ENCODE assay signal across 2 mouse cellular contexts in the genomic region with DNA sequence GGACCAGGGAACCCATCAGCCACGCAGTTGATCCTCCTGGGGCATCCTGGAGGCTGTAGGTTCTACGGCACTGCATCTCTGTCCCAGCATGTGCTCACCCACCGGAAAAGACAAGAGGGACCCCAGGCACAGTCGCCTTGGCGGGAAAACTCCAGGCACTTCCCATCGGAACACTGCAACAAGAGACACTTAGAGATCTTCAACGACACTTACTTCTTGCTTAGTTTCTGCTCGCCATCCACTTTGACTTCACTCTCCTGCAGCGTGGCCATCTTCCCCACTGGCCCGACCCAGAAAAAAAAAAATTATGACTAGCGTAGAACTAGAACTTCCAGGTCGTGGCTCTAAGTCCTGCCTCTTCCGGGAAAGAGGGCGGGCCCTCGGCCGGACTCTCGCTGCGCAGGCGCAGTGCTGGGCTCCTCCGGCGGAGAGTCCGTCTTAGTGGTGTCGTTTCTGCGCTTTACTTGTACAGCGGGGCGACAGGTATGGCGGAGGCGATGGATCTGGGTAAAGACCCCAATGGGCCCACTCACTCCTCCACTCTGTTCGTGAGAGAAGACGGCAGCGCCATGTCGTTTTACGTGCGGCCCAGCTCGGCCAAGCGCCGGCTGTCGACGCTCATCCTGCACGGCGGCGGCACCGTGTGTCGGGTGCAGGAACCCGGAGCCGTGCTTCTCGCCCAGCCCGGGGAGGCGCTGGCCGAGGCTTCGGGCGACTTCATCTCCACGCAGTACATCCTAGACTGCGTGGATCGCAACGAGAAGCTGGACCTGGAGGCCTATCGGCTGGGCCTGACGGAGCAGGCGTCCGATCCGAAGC.
A peak's percentile ranks its signal among the peaks of the same experiment; 100 is the strongest.
TF ChIP-seq lines count a peak whose summit lies in the region.

TSS of gene Kars (minus strand) at position 327 of the 819 bp plus-strand sequence.
TSS of gene Terf2ip (plus strand) at position 402 of the 819 bp plus-strand sequence.

TF ChIP-seq in C2C12, 6 proteins besides CTCF, POLR2A, EP300 and RAD21 (continued from another document):
- TF ChIP-seq FOSL1 (IDR thresholded peaks at IDR 0.05; ENCODE audit: insufficient read depth, low read length, poor library complexity, severe bottlenecking) (no peak), CEBPB (IDR thresholded peaks at IDR 0.05; ENCODE audit: low read depth) (no peak)
TF ChIP-seq in C2C12: peak in this region for 1.

TF ChIP-seq in myocyte, 11 proteins besides CTCF, POLR2A, EP300 and RAD21 (continued from another document):
- peak in 1 of 3 experiments; percentile 14 for TF ChIP-seq MYOD1 (IDR thresholded peaks at IDR 0.05; ENCODE audit: control insufficient read depth in 1 of 3, insufficient read length in 2 of 3, low read depth in 2 of 3)
- no peak for TF ChIP-seq E2F4 (IDR thresholded peaks at IDR 0.05; ENCODE audit: insufficient read depth)
- no peak for TF ChIP-seq USF1 (IDR thresholded peaks at IDR 0.05; ENCODE audit: low read depth)
- peak; percentile 47 for TF ChIP-seq SRF (IDR thresholded peaks at IDR 0.05; ENCODE audit: control insufficient read depth, insufficient read length, low read depth)
- no peak for TF ChIP-seq TCF3 (IDR thresholded peaks at IDR 0.05; ENCODE audit: insufficient read length, low read depth)
- TF ChIP-seq POLR2AphosphoS2 (IDR thresholded peaks at IDR 0.05; ENCODE audit: insufficient read length, low read depth): peak; percentile 89
- TF ChIP-seq MYOG (IDR thresholded peaks at IDR 0.05; ENCODE audit: control insufficient read depth in 1 of 3, insufficient read depth in 1 of 3, insufficient read length in 2 of 3, low read depth in 2 of 3): peak in 1 of 3 experiments; percentile 31
- TF ChIP-seq REST (IDR thresholded peaks at IDR 0.05; ENCODE audit: insufficient read depth, insufficient read length): no peak
- TF ChIP-seq MAX (IDR thresholded peaks at IDR 0.05; ENCODE audit: low read depth): no peak
- TF ChIP-seq TCF12 (IDR thresholded peaks at IDR 0.05; ENCODE audit: insufficient read depth, poor library complexity, severe bottlenecking): no peak
